Mouse (Mus musculus): ENCODE results near the gene Peli2. TPM values are rescaled to one million over a fixed set of nuclear protein-coding genes. Genes with fewer than 3 reads are reported as not detected.
A peak's percentile ranks its signal among the peaks of the same experiment; 100 is the strongest.

The Peli2 gene
- total and polyA plus RNA-seq, 3 experiments: not detected

DNA sequence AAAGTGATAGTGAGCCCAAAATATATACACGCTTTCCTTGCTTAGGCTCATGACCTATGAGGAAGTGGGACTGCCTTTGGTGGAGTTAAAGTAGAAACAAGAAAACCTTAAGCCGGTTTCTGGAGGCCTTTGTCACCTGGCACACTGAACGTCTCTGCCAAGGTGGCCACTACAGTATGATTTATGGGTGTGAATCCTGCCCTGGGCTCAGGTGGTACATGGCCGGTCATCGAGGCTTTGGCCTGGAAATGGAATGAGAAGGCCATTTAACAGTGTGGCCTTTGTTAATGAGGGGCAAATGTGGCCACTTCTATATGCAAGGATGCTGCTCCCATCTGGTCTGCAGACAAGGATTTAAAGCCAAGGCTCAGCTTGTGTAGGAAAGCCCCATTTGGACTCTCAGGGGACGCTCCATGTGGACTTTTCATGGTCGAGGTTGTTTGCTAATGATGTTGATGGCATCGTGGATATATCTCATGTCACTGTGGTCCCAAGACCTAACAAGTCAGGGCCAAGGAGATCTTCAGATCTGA, 33.3 kb upstream of the Peli2 start:
- H3K9ac ChIP-seq (ENCODE audit: insufficient read depth, low read depth): no peak overlapping the region
- no peaks in the 10 kb centered on the region for H3K27me3 ChIP-seq (replicated peaks)
- no peaks in the 10 kb centered on the region for H3K9me3 ChIP-seq (replicated peaks; ENCODE audit: low read length)
- H3K4me2 ChIP-seq (ENCODE audit: insufficient read depth, low read depth, poor library complexity, severe bottlenecking): peak overlapping the region; percentile 19; the same call in 1 of the 2 replicates
- no peak overlapping the region for H3K27ac ChIP-seq (ENCODE audit: insufficient read depth, low read depth)
- H3K4me3 ChIP-seq (replicated peaks in 1 of 3; ENCODE audit: low read depth in 2 of 3, low read length in 2 of 3, poor library complexity in 1 of 3): no peak overlapping the region
- peaks cover 3 to 12% of the 10 kb centered on the region in 2 experiments; a peak in 3 of 4 replicates for H3K4me1 ChIP-seq (ENCODE audit: control insufficient read depth in 1 of 2, insufficient read depth in 2 of 2)
- DNase-seq (ENCODE audit: extremely low read depth): peak; percentile 8
- TF ChIP-seq USF1 (IDR thresholded peaks at IDR 0.05; ENCODE audit: low read depth, low read length) (no peak), BHLHE40 (IDR thresholded peaks at IDR 0.05; ENCODE audit: low read depth, low read length) (peak; percentile 39)
- no peaks in the 10 kb centered on the region for H3K36me3 ChIP-seq (replicated peaks in 1 of 2; ENCODE audit: control insufficient read depth in 1 of 2, insufficient read depth in 1 of 2, low read length in 1 of 2)
- no peaks in the 10 kb centered on the region for H3K79me2 ChIP-seq (replicated peaks; ENCODE audit: control insufficient read depth, extremely low read depth, insufficient read depth, poor library complexity, severe bottlenecking)
- dilution Hi-C loops (cut with MboI; ENCODE audit: extremely low pct_ligation_motif_present, extremely low pct_unique_long_range_greater_than_20kb, low sequenced_read_pairs): no loop called here
- in situ Hi-C loops (cut with MboI; ENCODE audit: low pct_ligation_motif_present, low pct_unique_long_range_greater_than_20kb, low sequenced_read_pairs): no loop called here

DNA sequence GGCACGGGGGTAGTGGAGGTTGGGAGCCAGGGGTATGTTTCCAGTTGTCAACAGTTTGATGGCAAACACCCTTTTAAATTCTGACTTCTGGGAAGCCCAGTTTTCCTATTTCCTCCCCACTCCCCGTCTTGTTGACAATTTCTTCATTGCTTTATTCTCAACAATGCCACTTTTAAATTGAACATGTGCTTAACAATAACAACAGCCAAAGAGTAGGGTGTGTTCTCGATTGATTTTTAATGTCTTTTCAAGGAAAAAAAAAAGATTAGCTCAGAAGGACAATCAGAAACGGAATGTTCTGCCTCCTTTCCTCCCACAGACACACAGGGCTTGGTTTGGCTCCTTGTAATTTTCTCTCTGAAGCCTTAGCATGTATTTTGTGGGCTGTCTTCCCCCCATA, 30.2 kb upstream of the Peli2 start:
- dilution Hi-C loops (cut with MboI; ENCODE audit: extremely low pct_ligation_motif_present, extremely low pct_unique_long_range_greater_than_20kb, low sequenced_read_pairs): no loop called here
- no peak for DNase-seq (ENCODE audit: extremely low read depth)
- TF ChIP-seq BHLHE40 (IDR thresholded peaks at IDR 0.05; ENCODE audit: low read depth, low read length) (no peak), NELFE (IDR thresholded peaks at IDR 0.05; ENCODE audit: low read depth, low read length) (no peak), ELF1 (IDR thresholded peaks at IDR 0.05; ENCODE audit: low read depth, low read length) (no peak), ZC3H11A (IDR thresholded peaks at IDR 0.05; ENCODE audit: low read depth, low read length) (no peak), E2F4 (IDR thresholded peaks at IDR 0.05; ENCODE audit: insufficient replicate concordance, low read depth, low read length) (no peak), CTCF (conservative IDR thresholded peaks at IDR 0.05 in 1 of 2, IDR thresholded peaks at IDR 0.05 in 1 of 2; ENCODE audit: low read depth in 2 of 2, low read length in 2 of 2) (no peak), NRF1 (IDR thresholded peaks at IDR 0.05; ENCODE audit: low read depth, low read length) (no peak), SIN3A (IDR thresholded peaks at IDR 0.05; ENCODE audit: low read length) (no peak), POLR2A (IDR thresholded peaks at IDR 0.05; ENCODE audit: low read depth, low read length) (no peak), MAFK (IDR thresholded peaks at IDR 0.05; ENCODE audit: insufficient replicate concordance, low read length) (no peak), MXI1 (IDR thresholded peaks at IDR 0.05; ENCODE audit: low read depth, low read length) (no peak), MAZ (IDR thresholded peaks at IDR 0.05; ENCODE audit: low read depth, low read length) (no peak)

DNA sequence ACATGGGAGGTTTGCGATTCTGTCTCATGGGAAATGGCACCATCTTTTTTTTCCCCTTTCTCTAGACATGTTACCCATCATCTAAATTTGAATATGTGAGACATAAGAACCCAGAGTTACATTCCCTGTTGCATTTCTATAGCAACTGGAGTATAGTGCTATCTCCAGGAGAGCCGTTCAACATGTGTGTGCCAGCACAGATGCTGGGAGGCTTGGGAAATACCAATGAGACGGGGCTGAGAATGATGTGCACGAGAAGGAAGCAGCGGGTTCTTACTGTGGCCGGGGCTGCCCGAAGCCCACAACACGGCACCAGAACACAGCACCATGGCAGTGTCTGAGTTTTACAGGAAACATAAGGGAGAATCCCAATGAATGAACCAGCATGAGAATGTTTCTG, 29.5 kb upstream of the Peli2 start:
- Histone ChIP-seq H3K4me3 (replicated peaks in 1 of 3; ENCODE audit: low read depth in 2 of 3, low read length in 2 of 3, poor library complexity in 1 of 3) (no peak overlapping the region), H3K4me2 (ENCODE audit: insufficient read depth, low read depth, poor library complexity, severe bottlenecking) (no peak overlapping the region), H3K27me3 (replicated peaks) (no peaks in the 10 kb centered on the region), H3K27ac (ENCODE audit: insufficient read depth, low read depth) (no peak overlapping the region), H3K79me2 (replicated peaks; ENCODE audit: control insufficient read depth, extremely low read depth, insufficient read depth, poor library complexity, severe bottlenecking) (no peaks in the 10 kb centered on the region), H3K4me1 (ENCODE audit: control insufficient read depth in 1 of 2, insufficient read depth in 2 of 2) (peaks cover 3 to 12% of the 10 kb centered on the region in 2 experiments; a peak in 3 of 4 replicates), H3K36me3 (replicated peaks in 1 of 2; ENCODE audit: control insufficient read depth in 1 of 2, insufficient read depth in 1 of 2, low read length in 1 of 2) (no peaks in the 10 kb centered on the region), H3K9me3 (replicated peaks; ENCODE audit: low read length) (no peaks in the 10 kb centered on the region), H3K9ac (ENCODE audit: insufficient read depth, low read depth) (no peak overlapping the region)
- in situ Hi-C loops (cut with MboI; ENCODE audit: low pct_ligation_motif_present, low pct_unique_long_range_greater_than_20kb, low sequenced_read_pairs): no loop called here
- no peak for TF ChIP-seq HCFC1 (IDR thresholded peaks at IDR 0.05; ENCODE audit: low read depth, low read length)
- dilution Hi-C loops (cut with MboI; ENCODE audit: extremely low pct_ligation_motif_present, extremely low pct_unique_long_range_greater_than_20kb, low sequenced_read_pairs): no loop called here
- DNase-seq (ENCODE audit: extremely low read depth): no peak

More for the DNA sequence above, 30.2 kb upstream of the Peli2 start:
- no peak overlapping the region for H3K4me2 ChIP-seq (ENCODE audit: insufficient read depth, low read depth, poor library complexity, severe bottlenecking)
- H3K9ac ChIP-seq (ENCODE audit: insufficient read depth, low read depth): no peak overlapping the region
- H3K27ac ChIP-seq (ENCODE audit: insufficient read depth, low read depth): no peak overlapping the region
- H3K27me3 ChIP-seq (replicated peaks): no peaks in the 10 kb centered on the region
- in situ Hi-C loops (cut with MboI; ENCODE audit: low pct_ligation_motif_present, low pct_unique_long_range_greater_than_20kb, low sequenced_read_pairs): no loop called here
- H3K79me2 ChIP-seq (replicated peaks; ENCODE audit: control insufficient read depth, extremely low read depth, insufficient read depth, poor library complexity, severe bottlenecking): no peaks in the 10 kb centered on the region
- no peaks in the 10 kb centered on the region for H3K36me3 ChIP-seq (replicated peaks in 1 of 2; ENCODE audit: control insufficient read depth in 1 of 2, insufficient read depth in 1 of 2, low read length in 1 of 2)
- no peaks in the 10 kb centered on the region for H3K9me3 ChIP-seq (replicated peaks; ENCODE audit: low read length)
- peaks cover 3 to 12% of the 10 kb centered on the region in 2 experiments; a peak in 3 of 4 replicates for H3K4me1 ChIP-seq (ENCODE audit: control insufficient read depth in 1 of 2, insufficient read depth in 2 of 2)
- no peak overlapping the region for H3K4me3 ChIP-seq (replicated peaks in 1 of 3; ENCODE audit: low read depth in 2 of 3, low read length in 2 of 3, poor library complexity in 1 of 3)
